Mouse (Mus musculus): Measurements from ENCODE around the gene Apex1. TPM values are rescaled to one million over a fixed set of nuclear protein-coding genes. Genes with fewer than 3 reads are reported as not detected.
A peak's percentile ranks its signal among the peaks of the same experiment; 100 is the strongest.
"Not testable (repeated sequence)": the region's sequence is repeated elsewhere in the genome, so short reads cannot be mapped to it uniquely, and the experiment has no call there.

Gene Apex1
- total RNA-seq, 2 experiments from 2014 or later, result 57.7 to 61.1 TPM

GRCm38 (mm10) chr14:50957146-50957545 is 32.4 kb downstream of the Apex1 start:
- intact Hi-C loops (cut with DNase I); DNase-seq (ENCODE audit: low spot score in 2 of 2): not testable (repeated sequence)

- intact Hi-C loops (cut with DNase I), result not testable (repeated sequence)
These were observed 33.7 kb downstream of the Apex1 start for GRCm38 (mm10) chr14:50958289-50958995.

GRCm38 (mm10) chr14:50968216-50968980 is 43.6 kb downstream of the Apex1 start:
- intact Hi-C loops (cut with DNase I), result no loop called here
- DNase-seq (ENCODE audit: low spot score in 2 of 2), result no peak

More at GRCm38 (mm10) chr14:50958289-50958995, 33.7 kb downstream of the Apex1 start:
- DNase-seq (ENCODE audit: low spot score in 2 of 2), result not testable (repeated sequence)

GRCm38 (mm10) chr14:50969041-50969440 is 44.3 kb downstream of the Apex1 start:
- no peak for DNase-seq (ENCODE audit: low spot score in 2 of 2)
- intact Hi-C loops (cut with DNase I), result no loop called here

- intact Hi-C loops (cut with DNase I), result no loop called here
- DNase-seq (ENCODE audit: low spot score in 2 of 2), result peak; percentile 35 to 61
These were observed 45.1 kb downstream of the Apex1 start for GRCm38 (mm10) chr14:50969558-50970544.

GRCm38 (mm10) chr14:50970822-50971221 is 46.1 kb downstream of the Apex1 start:
- intact Hi-C loops (cut with DNase I), result no loop called here

GRCm38 (mm10) chr14:50973054-50973453 is 48.3 kb downstream of the Apex1 start:
- DNase-seq (ENCODE audit: low spot score in 2 of 2); intact Hi-C loops (cut with DNase I): not testable (repeated sequence)

More at GRCm38 (mm10) chr14:50970822-50971221, 46.1 kb downstream of the Apex1 start:
- no peak for DNase-seq (ENCODE audit: low spot score in 2 of 2)

GRCm38 (mm10) chr14:50973700-50974099 is 48.9 kb downstream of the Apex1 start:
- intact Hi-C loops (cut with DNase I), result loop anchor here (2.0 kb wide), 1 partner anchor 89 kb away; no protein-coding TSS in a partner anchor
- no peak for DNase-seq (ENCODE audit: low spot score in 2 of 2)

- intact Hi-C loops (cut with DNase I), result loop anchor here (2.0 kb wide), 1 partner anchor 88 kb away; no protein-coding TSS in a partner anchor
- DNase-seq (ENCODE audit: low spot score in 2 of 2), result no peak
These were observed 50.2 kb downstream of the Apex1 start for GRCm38 (mm10) chr14:50975001-50975400.

GRCm38 (mm10) chr14:50976674-50977073 is 51.9 kb downstream of the Apex1 start:
- peak in 1 of 2 experiments; percentile 21 for DNase-seq (ENCODE audit: low spot score in 2 of 2)
- intact Hi-C loops (cut with DNase I), result no loop called here

Other genes with a start within 250 kb of the Apex1 start
- gene Olfr747, start 231.8 kb upstream of the Apex1 start, total RNA-seq (2021), result not detected
- gene Olfr748, start 217.6 kb upstream of the Apex1 start, total RNA-seq (2021), result not detected
- gene Olfr749, start 179.9 kb upstream of the Apex1 start, total RNA-seq (2021), result not detected
- gene Ttc5, start 139.4 kb upstream of the Apex1 start, total RNA-seq (2021), result 10 to 100 TPM; 64.7 to 68.3 TPM
- not detected for gene Ccnb1ip1, start 117.2 kb upstream of the Apex1 start, total RNA-seq (2021)
- 10 to 100 TPM; 25.5 to 29.8 TPM for gene Parp2, start 117.1 kb upstream of the Apex1 start, total RNA-seq (2021)
- 1 to 10 TPM; 2.2 to 2.6 TPM for gene Tep1, start 54.4 kb upstream of the Apex1 start, total RNA-seq (2021)
- gene Klhl33, start 27.5 kb upstream of the Apex1 start, total RNA-seq (2021), result 1 to 10 TPM; 2.0 to 2.9 TPM
- 10 to 100 TPM; 35.1 to 39.7 TPM for gene Osgep, start 75 bp upstream of the Apex1 start, total RNA-seq (2021)
- 10 to 100 TPM; 87.3 to 98.4 TPM for gene Pip4p1, start 5.9 kb downstream of the Apex1 start, total RNA-seq (2021)
- 10 to 100 TPM; 13.7 to 15.2 TPM for gene Pnp, start 6.1 kb downstream of the Apex1 start, total RNA-seq (2021)
- 10 to 100 TPM in 1 of 2 experiments, 1 to 10 TPM in 1; 9.2 to 14.4 TPM for gene Gm49342, start 19.5 kb downstream of the Apex1 start, total RNA-seq (2021)
- 1 to 10 TPM in 1 of 2 experiments, under 1 TPM in 1; 0.68 to 1.5 TPM for gene Pnp2, start 31.0 kb downstream of the Apex1 start, total RNA-seq (2021)
- under 1 TPM in 1 of 2 experiments, not detected in 1; 0.30 TPM for gene Rnase10, start 82.8 kb downstream of the Apex1 start, total RNA-seq (2021)
- gene Rnase9, start 116.9 kb downstream of the Apex1 start, total RNA-seq (2021), result not detected
- not detected for gene Rnase11, start 125.2 kb downstream of the Apex1 start, total RNA-seq (2021)
- not detected for gene Rnase12, start 132.7 kb downstream of the Apex1 start, total RNA-seq (2021)
- not detected for gene Olfr750, start 149.5 kb downstream of the Apex1 start, total RNA-seq (2021)
- gene Rnase4, start 166.1 kb downstream of the Apex1 start, total RNA-seq (2021), result 10 to 100 TPM; 19.0 to 20.1 TPM
- 1 to 10 TPM; 2.9 to 4.1 TPM for gene Ang, start 166.2 kb downstream of the Apex1 start, total RNA-seq (2021)
- gene Eddm3b, start 189.5 kb downstream of the Apex1 start, total RNA-seq (2021), result not detected
- gene Rnase6, start 198.9 kb downstream of the Apex1 start, total RNA-seq (2021), result not detected
- gene Rnase1, start 221.8 kb downstream of the Apex1 start, total RNA-seq (2021), result under 1 TPM in 1 of 2 experiments, not detected in 1; 0.48 TPM
- gene Rnase2b, start 237.3 kb downstream of the Apex1 start, total RNA-seq (2021), result not detected